21 mouse cellular contexts compared by ENCODE assay signal in genomic region chr7:139506677-139507412, GRCm38 (mm10).
A peak's percentile ranks its signal among the peaks of the same experiment; 100 is the strongest.
DNase-seq lines count a peak whose midpoint lies in the region; ATAC-seq and TF ChIP-seq lines count a peak whose summit lies in the region.
"Had no signal": no experiment of that assay in that cellular context is flagged by ENCODE, and none has a peak within 500 bp of the region (broad histone marks: within the 10 kb centered on the region; RNA-seq: fewer than 3 reads in every experiment).

No protein-coding gene starts in this region.

- H3K4me3 ChIP-seq in hindbrain, embryonic 10.5 days = no peak overlapping the region
- H3K4me3 ChIP-seq in hindbrain, postnatal 0 days (ENCODE audit: low read length) = no peak overlapping the region
- H3K4me3 ChIP-seq in myocyte = no peak overlapping the region
- H3K4me3 ChIP-seq: embryonic facial prominence, embryonic 12.5 days; layer of hippocampus, adult 2 months; neural tube, embryonic 13.5 days had no signal

- H3K27me3 ChIP-seq in hindbrain, embryonic 10.5 days (ENCODE audit: insufficient read depth, poor library complexity, severe bottlenecking) = peaks cover 73% of the 10 kb centered on the region
- 0 out of 2 replicates have a peak, but pooled peaks cover 2% of the 10 kb centered on the region for H3K27me3 ChIP-seq in hindbrain, postnatal 0 days (ENCODE audit: insufficient read depth, low read length)
- no peaks in the 10 kb centered on the region for H3K27me3 ChIP-seq in myocyte (ENCODE audit: control insufficient read depth, insufficient read depth, insufficient read length)
- H3K27me3 ChIP-seq: CH12.LX; embryonic facial prominence, embryonic 12.5 days had no signal

- peaks cover 40% of the 10 kb centered on the region for H3K4me1 ChIP-seq in hindbrain, embryonic 10.5 days (replicated peaks)
- H3K4me1 ChIP-seq in hindbrain, postnatal 0 days (ENCODE audit: insufficient read depth, low read length) = no peaks in the 10 kb centered on the region
- H3K4me1 ChIP-seq: embryonic facial prominence, embryonic 12.5 days had no signal

- no peak overlapping the region for H3ac ChIP-seq in myocyte (ENCODE audit: control insufficient read depth, insufficient read length)

- TF ChIP-seq CTCF in hindbrain, postnatal 0 days (IDR thresholded peaks at IDR 0.05; ENCODE audit: low read depth) = no peak

- no peaks in the 10 kb centered on the region for H3K9me3 ChIP-seq in hindbrain, embryonic 10.5 days
- H3K9me3 ChIP-seq in hindbrain, postnatal 0 days (ENCODE audit: low read length) = no peaks in the 10 kb centered on the region
- H3K9me3 ChIP-seq: embryonic facial prominence, embryonic 12.5 days; neural tube, embryonic 13.5 days had no signal

- no peak overlapping the region for H3K4me2 ChIP-seq in hindbrain, postnatal 0 days (ENCODE audit: low read depth, low read length)
- no peak overlapping the region for H3K4me2 ChIP-seq in myocyte (ENCODE audit: low read depth)
- H3K4me2 ChIP-seq: embryonic facial prominence, embryonic 12.5 days; neural tube, embryonic 13.5 days had no signal

- no peaks in the 10 kb centered on the region for H3K36me3 ChIP-seq in hindbrain, embryonic 10.5 days
- H3K36me3 ChIP-seq in hindbrain, postnatal 0 days (ENCODE audit: insufficient read depth, low read length) = no peaks in the 10 kb centered on the region
- no peaks in the 10 kb centered on the region for H3K36me3 ChIP-seq in myocyte (ENCODE audit: control insufficient read depth, insufficient read depth)
- H3K36me3 ChIP-seq: embryonic facial prominence, embryonic 12.5 days; G1E; neural tube, embryonic 13.5 days had no signal

- TF ChIP-seq POLR2A in myocyte (IDR thresholded peaks at IDR 0.05; ENCODE audit: insufficient read length, low read depth) = no peak

- no peak overlapping the region for H3K9ac ChIP-seq in hindbrain, postnatal 0 days (replicated peaks; ENCODE audit: low read length)
- H3K9ac ChIP-seq: embryonic facial prominence, embryonic 12.5 days; neural tube, embryonic 13.5 days had no signal

- no peak; the same call in 1 of the 2 replicates for ATAC-seq in hindbrain, postnatal 0 days
- ATAC-seq: activated CD4-positive, CD25-positive, alpha-beta regulatory T cell, adult 4 months; inflammation-experienced regulatory T-cells, adult 6 months had no signal

- H3K79me2 ChIP-seq in myocyte (ENCODE audit: control insufficient read depth, insufficient read depth) = no peaks in the 10 kb centered on the region

- peak; percentile 24 for DNase-seq in hindbrain, embryonic 10.5 days (ENCODE audit: low spot score)
- no peak for DNase-seq in hindbrain, postnatal 0 days (ENCODE audit: low spot score)
- peak; percentile 3 for DNase-seq in lung, postnatal 25 days (ENCODE audit: low spot score)
- DNase-seq in lung, postnatal 4 days = no peak
- peak; percentile 45 for DNase-seq in 416B (ENCODE audit: low read depth)
- no peak for DNase-seq in right cerebral cortex, adult 2 months (ENCODE audit: low spot score in 2 of 2)
- DNase-seq: adrenal gland, postnatal 10 days; cerebellum, adult 18-20 months; cerebellum, postnatal 14 days; heart, postnatal 4 days; kidney, adult 18-20 months; kidney, postnatal 25 days; right cerebral cortex, adult 18-20 months had no signal

- 69% methylated on average over 9 of the region's 9 CpGs for WGBS in hindbrain, embryonic 10.5 days
- 66% methylated on average over 9 of the region's 9 CpGs for WGBS in hindbrain, postnatal 0 days

- H3K27ac ChIP-seq in hindbrain, embryonic 10.5 days = no peak overlapping the region
- H3K27ac ChIP-seq in hindbrain, postnatal 0 days = no peak overlapping the region
- H3K27ac ChIP-seq: embryonic facial prominence, embryonic 12.5 days; layer of hippocampus, adult 2 months; neural tube, embryonic 13.5 days had no signal

TF ChIP-seq in myocyte, 11 proteins besides CTCF, POLR2A, EP300 and RAD21:
- TF ChIP-seq POLR2AphosphoS2 (IDR thresholded peaks at IDR 0.05; ENCODE audit: insufficient read length, low read depth) (no peak), REST (IDR thresholded peaks at IDR 0.05; ENCODE audit: insufficient read depth, insufficient read length) (no peak), TCF12 (IDR thresholded peaks at IDR 0.05; ENCODE audit: insufficient read depth, poor library complexity, severe bottlenecking) (no peak), MYOG (IDR thresholded peaks at IDR 0.05; ENCODE audit: control insufficient read depth in 1 of 3, insufficient read depth in 1 of 3, insufficient read length in 2 of 3, low read depth in 2 of 3) (no peak), CEBPB (IDR thresholded peaks at IDR 0.05; ENCODE audit: insufficient read depth, poor library complexity, severe bottlenecking) (peak; percentile 74), MAX (IDR thresholded peaks at IDR 0.05; ENCODE audit: low read depth) (no peak)

Comparison
In these comparisons a context has a peak if more than half of its experiments do, and no peak if none do; other contexts are left out.
1. DNase-seq: peak in hindbrain, embryonic 10.5 days (single experiment), lung, postnatal 25 days (single experiment) and 416B (single experiment); none in hindbrain, postnatal 0 days (single experiment), lung, postnatal 4 days (0 of 2) and right cerebral cortex, adult 2 months (0 of 2).